Mouse (Mus musculus) gonadal fat pad, adult 2 months (tissue): ENCODE measurements around the gene Kdm5c. TPM values are rescaled to one million over a fixed set of nuclear protein-coding genes. Genes with fewer than 3 reads are reported as not detected.
"Not testable (repeated sequence)": the region's sequence is repeated elsewhere in the genome, so short reads cannot be mapped to it uniquely, and the experiment has no call there.

Experiments used
- DNase-seq: peaks from one replicate; pipeline ENCODE4 v3.0.0-alpha.2; 2012; ENCODE audit warnings: low read depth
- polyA plus RNA-seq: library from polyadenylated mRNA; depleted of rRNA; stranded (reverse); fragments of >200 nt; gene quantifications from 2 replicates; pipeline ENCODE4 v1.2.3, GENCODE M21; 2012; rRNA removed

Kdm5c gene
- polyA plus RNA-seq = 27.6 and 32.5 TPM in 2 replicates

- DNase-seq = peak; percentile 56
Observed at GRCm38 (mm10) chrX:152232781-152233763, at the start of gene Kdm5c. TSS of gene Kdm5c (plus strand) at chrX:152233020.

DNA sequence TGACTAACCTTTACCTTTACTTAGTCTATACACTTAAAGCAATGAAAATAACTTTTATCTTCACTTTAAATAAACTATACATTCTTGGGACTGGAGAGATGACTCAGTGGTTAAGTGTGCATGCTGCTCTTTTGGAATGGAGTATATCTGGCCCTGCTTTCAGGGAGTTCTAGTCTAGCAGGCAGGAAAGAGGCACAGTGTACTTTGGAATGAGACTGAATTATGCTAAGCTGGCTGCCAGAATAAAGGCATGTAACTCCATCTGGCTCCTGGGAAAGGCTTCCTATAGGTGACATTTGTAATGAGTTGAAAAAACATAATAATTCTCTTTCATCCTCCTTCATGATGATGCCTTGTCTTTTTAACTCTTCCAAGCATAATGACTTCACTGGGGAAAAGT lies 45.7 kb upstream of the Kdm5c start:
- DNase-seq = no peak

GRCm38 (mm10) chrX:152191266-152191665 lies 41.6 kb upstream of the Kdm5c start:
- no peak for DNase-seq

- no peak for DNase-seq
Observed at GRCm38 (mm10) chrX:152197814-152198648, 34.8 kb upstream of the Kdm5c start.

DNA sequence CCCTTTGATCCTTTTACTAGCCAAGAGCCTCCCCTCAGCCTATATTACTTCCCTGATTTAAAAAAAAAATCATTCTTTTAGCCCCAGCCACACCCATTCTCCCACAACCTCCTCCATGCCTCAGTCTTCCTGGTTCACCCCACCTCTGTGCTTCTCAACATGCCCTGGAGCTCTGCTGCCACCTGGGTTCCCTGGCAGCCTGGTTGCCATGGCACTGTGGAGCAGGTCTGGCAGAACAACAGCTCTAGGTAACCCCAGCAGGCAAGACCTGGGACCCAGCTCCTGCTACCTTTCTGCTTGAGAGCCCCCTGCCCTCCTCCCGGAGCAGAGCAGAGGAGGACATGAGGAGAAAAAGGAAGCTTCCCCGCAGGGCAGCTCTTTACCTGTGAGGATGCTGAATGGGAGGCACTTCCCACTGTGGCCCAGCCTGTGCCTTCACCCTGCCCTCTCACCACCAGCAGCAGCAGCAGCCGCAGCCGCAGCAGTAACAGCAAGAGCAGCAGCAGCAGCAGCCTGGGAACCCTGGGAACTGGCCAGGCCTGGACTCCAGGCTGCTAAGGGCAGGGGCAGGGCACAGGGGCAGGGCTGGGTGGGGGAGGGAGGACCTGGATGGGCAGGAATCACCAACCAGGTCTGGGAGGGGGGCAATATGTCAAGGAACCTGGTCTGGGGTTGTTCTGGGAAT lies 30.9 kb upstream of the Kdm5c start:
- no peak for DNase-seq

DNA sequence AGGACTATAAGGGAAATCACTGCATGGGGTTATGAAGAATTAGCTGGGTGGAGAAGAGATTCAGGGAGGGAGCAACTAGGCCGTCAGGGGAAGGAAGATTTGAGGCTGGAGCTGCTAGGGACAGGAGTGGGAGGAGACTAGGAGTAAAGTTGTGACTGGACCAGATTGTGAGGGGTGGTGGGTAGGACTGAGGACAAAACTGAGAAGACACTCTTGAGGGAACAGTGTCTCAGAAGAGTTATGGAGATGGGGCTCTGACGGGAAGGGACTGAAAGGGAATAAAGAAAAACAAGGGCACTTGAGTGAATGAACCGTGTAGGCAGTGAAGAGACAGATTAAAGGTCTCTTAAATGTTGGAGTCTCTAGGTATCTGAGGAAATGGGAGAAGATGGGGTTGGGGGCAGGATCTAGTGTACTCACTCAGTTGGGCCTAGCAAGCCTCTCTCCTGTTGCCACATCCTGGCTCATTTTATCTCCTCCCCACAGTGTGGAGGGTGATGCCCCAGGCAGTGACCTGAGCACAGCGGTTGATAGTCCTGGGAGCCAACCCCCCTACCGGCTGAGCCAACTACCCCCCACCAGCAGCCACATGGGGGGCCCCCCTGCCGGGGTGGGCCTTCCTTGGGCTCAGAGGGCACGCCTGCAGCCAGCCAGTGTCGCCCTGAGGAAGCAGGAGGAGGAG lies 30.3 kb upstream of the Kdm5c start:
- no peak for DNase-seq

- no peak for DNase-seq
Observed at GRCm38 (mm10) chrX:152203247-152203646, 29.6 kb upstream of the Kdm5c start.

DNA sequence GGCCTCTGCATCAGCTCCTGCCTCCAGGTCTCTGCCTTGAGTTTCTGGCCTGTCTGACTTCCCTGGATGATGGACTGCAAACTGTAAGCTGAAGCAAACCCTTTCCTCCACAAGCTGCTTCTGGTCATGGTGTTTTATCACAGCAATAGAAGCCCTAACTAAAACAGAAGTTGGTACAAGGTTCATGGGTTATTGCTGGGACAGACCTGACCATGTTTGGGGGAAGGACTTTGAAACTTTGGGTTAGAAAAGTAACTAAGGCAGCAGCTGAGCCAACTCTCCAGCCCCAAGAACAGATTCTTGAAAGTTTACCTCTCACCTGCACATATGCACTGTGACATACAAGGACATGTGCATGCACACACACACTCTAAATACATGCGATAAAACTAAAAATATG lies 27.3 kb upstream of the Kdm5c start:
- DNase-seq = no peak

DNA sequence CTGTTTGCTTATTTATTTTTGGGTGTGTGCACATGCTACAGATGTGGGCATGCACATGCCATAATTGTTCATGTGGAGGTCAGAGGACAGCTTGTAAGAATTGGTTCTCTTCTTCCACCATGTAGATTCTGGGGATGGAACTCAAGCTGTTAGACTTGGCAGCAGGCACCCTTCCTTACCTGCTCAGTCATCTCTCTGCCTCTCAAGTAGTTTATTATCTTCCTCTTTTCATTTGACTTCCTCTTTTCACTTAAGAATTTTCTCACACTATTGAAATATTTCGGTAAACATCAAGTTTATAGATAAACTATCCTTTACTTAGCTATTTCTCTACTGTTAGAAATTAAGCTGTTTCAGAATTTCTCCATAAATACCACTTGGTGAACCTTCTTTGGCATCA lies 18.1 kb upstream of the Kdm5c start:
- no peak for DNase-seq

- DNase-seq = no peak
Observed at GRCm38 (mm10) chrX:152218529-152218928, 14.3 kb upstream of the Kdm5c start.

- DNase-seq = no peak
Observed at GRCm38 (mm10) chrX:152221721-152222120, 11.1 kb upstream of the Kdm5c start.

DNA sequence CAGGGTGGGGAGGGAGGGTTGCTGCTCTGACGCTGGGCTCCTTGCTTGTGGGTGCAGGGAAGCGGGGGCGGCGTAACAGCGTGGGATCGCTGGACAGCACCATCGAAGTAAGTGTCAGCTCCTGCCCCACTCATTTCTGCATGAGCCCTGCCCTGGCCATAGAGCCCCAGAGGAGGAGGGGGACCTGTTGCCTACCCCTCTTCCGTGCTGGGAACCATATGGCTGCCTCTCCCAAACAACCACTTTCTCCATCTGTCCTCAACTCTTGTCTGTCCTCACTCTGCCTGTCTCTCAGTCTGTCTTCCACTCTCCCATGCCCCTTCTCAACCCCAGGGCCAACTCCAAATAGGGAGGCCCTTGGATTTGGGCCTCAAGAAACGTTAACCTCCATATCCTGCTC lies 10.6 kb upstream of the Kdm5c start:
- no peak for DNase-seq

- DNase-seq = no peak
Observed at GRCm38 (mm10) chrX:152223313-152223712, 9.5 kb upstream of the Kdm5c start.

DNA sequence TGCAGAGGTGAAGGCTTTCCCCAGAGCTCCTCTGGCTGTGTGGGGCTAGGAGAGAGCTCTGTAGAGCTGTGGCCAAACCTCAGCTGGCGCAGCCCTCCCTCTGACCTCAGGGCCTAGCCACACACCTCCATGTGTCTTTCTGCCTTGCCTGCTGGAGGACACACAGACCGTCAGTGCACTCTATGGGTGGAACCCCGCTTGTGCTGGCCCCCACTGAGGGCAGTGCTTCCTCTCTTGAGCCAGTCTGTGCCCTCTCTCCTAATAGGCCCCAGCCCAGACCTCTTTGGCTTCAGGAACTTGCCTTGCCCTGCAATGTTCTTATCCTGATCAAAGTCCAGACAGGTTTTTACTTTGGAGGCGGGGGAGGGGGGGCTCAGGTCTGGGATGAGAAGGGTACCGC lies 8.5 kb upstream of the Kdm5c start:
- no peak for DNase-seq

DNA sequence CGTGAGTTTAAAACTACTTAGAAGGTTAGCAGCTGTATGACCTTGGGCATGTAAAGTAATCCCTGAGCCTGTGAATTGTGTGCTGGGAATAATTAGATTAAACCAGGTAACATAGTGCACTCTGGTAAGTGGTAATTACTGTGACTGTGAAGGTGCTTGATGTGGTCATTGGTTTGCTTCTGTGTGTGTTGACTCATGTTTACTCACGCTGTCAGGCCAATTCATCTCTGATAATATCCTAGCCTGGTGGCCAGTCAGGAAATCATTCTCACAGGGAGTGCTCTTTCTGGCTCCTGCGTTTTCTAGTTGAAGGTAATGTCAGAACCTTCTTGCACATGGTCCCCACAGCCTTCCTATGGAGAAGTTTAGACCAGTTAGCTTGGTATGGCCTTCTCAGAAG lies 1.3 kb downstream of the Kdm5c start:
- no peak for DNase-seq

- no peak for DNase-seq
Observed at GRCm38 (mm10) chrX:152235758-152236157, 2.9 kb downstream of the Kdm5c start.

- not testable (repeated sequence) for DNase-seq
Observed at GRCm38 (mm10) chrX:152243140-152243539, 10.3 kb downstream of the Kdm5c start.

DNA sequence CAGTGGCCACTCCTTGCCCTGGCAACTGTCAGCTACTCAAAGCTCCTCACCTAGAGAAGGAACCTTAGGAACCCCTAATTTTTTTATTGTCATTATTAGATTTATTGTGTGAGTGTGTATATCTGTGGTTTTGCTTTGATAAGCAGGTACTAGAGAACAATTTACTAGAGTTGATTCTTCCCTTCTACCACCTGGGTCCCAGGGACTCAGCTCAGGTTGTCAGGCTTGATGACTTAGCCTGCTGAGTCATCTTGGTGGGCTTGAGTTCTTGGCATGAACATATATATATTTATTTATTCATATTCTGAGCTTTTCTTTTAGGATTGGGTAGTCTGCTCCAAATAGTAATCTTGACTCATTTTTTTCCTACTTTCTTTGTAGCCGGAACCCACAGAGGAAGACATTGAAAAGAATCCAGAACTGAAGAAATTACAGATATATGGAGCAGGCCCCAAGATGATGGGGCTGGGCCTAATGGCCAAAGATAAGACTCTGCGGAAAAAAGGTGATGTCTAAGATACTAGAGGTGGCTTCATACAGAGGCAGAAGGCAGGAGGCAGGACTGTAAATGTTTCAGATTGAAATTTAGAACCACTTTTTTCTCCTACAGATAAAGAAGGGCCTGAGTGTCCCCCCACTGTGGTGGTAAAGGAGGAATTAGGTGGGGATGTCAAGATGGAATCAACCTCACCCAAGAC lies 11.8 kb downstream of the Kdm5c start:
- no peak for DNase-seq

DNA sequence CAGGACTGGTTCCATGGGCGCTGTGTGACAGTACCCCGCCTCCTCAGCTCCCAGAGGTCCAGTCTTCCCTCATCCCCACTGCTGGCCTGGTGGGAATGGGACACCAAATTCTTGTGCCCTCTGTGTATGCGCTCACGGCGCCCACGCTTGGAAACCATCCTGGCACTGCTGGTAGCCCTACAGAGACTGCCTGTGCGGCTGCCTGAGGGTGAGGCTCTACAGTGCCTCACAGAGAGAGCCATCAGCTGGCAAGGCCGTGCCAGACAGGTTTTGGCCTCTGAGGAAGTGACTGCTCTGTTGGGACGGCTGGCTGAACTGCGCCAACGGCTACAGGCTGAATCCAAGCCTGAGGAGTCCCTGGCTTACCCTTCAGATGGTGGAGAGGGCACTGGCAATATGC lies 38.4 kb downstream of the Kdm5c start:
- no peak for DNase-seq

DNA sequence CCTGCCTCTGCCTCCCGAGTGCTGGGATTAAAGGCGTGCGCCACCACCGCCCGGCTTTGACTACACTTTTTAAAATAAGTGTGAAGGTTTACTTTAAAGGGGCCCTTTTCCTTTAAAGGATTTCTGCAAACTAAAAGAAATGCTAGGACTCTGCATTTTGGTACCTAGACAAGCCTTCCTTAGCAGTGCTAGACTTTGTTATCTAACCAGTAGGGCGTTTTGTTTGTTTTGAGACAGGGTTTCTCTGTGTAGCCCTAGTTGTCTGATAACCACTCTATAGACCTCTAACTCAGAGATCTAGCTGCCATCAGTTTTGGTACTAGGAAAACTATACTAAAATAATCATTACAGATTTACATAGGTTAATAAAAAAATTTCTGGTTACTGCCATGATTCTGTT lies 46.6 kb downstream of the Kdm5c start:
- no peak for DNase-seq

DNA sequence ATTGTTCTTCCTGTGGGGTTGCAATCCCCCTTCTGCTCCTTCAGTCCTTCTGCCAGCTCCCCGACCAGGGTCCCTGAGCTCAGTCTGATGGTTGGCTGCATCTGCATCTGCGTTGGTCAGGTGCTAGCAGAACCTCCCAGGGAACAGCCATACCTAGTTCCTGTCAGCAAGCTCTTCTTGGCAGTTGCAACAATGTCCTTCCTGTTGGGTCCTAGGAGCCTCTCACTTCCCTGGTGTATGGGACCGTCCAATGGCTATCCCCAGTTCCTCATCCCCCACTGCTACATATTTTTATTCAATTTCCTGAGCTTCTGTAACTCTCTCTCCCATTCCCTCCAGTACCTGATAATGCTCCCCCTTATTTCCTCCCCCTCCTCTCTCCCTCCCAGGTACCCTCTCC lies 51.9 kb downstream of the Kdm5c start:
- DNase-seq = no peak
